Mouse (Mus musculus): ENCODE measurements around the gene Gipc1. TPM values are rescaled to one million over a fixed set of nuclear protein-coding genes. Genes with fewer than 3 reads are reported as not detected.

Gene Gipc1
- polyA plus RNA-seq, 1 experiment: 42.5 TPM

DNA sequence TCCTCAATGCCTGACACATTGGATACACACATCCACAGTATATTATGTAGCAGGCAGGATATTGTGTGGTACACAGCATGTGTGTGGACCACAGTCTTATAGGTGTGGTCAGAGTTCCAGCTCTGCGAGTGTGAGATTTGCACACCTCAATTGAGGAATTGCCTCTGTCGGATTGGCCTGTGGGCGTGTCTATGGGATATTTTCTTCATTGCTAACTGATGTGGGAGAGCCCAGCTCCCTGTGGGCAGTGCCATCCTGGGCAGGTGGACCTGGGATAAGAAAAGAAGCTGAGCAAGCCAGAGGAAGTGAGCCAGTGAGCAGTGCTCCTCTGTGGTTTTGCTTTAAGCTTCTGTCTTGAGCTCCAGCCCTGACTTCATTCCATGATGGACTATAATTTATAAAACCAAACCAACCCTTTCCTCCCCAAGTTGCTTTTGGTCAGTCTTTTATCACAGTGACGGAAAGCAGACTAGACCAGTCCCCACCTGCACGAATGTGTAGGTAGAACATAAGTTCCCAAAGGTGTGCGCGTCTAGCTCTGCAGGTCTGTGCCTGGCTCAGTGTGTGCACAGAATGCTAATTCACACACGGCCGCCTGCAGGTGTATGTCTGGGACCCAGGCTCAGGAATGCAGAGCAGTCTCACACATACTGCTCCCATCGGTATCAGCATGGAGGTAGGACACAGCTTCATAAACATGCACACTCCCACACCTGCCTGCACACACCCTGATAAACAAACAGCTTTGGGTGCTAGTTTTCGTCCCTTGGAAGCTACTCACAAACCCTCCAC lies 42.1 kb downstream of the Gipc1 start:
- H3K4me3 ChIP-seq (ENCODE audit: low read depth, low read length): no peak overlapping the region
- no peaks in the 10 kb centered on the region for H3K4me1 ChIP-seq (ENCODE audit: control insufficient read depth, insufficient read depth, low read length)
- no peaks in the 10 kb centered on the region for H3K27me3 ChIP-seq (ENCODE audit: control insufficient read depth, insufficient read depth, low read length, poor library complexity, severe bottlenecking)
- no peak overlapping the region for H3K9ac ChIP-seq (ENCODE audit: low read depth, poor library complexity, severe bottlenecking)
- H3K9me3 ChIP-seq (replicated peaks; ENCODE audit: control insufficient read depth, insufficient read depth, low read length, poor library complexity, severe bottlenecking): no peaks in the 10 kb centered on the region
- H3K27ac ChIP-seq (ENCODE audit: insufficient read depth, low read length): no peak overlapping the region
- peaks cover 11% of the 10 kb centered on the region for H3K36me3 ChIP-seq (ENCODE audit: control insufficient read depth, insufficient read depth, low read length, poor library complexity, severe bottlenecking)
- TF ChIP-seq POLR2A (IDR thresholded peaks at IDR 0.05; ENCODE audit: insufficient read depth, low read length) (no peak), CTCF (IDR thresholded peaks at IDR 0.05; ENCODE audit: low read depth, low read length) (no peak), EP300 (IDR thresholded peaks at IDR 0.05; ENCODE audit: insufficient read depth, low read depth, low read length) (no peak)

DNA sequence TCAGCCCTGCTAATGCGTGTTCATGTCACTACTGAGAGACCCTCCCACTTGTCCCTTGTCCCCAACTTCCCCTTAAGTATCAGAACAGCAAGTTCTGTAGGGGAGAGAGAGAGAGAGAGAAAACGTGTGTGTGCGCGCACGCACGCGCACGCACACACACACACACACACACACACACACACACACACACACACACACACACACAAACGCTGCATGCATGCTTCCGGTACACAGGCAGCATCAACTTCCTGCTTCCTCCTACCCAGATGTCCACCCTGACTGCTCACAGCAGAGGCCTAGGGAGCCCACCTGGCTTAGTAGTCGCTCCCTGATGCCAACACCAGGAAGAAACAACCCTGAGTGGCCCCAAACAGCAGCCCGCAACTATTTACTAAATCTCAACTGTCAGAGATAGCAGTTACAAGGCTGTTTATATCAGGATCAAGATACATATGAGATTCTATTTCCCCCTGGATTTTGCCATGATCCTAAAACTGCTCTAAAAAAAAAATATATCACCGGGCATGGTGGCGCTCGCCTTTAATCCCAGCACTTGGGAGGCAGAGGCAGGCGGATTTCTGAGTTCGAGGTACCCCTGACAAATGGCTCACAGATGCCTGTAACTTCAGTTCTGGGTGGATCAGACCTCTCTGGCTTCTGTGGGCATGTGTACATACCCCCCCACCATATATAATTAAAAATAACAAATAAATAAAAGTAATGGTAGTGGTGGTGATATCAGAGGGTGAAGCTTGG lies 43.1 kb downstream of the Gipc1 start:
- Histone ChIP-seq H3K27me3 (ENCODE audit: control insufficient read depth, insufficient read depth, low read length, poor library complexity, severe bottlenecking) (no peaks in the 10 kb centered on the region), H3K4me3 (ENCODE audit: low read depth, low read length) (no peak overlapping the region), H3K4me1 (ENCODE audit: control insufficient read depth, insufficient read depth, low read length) (no peaks in the 10 kb centered on the region), H3K27ac (ENCODE audit: insufficient read depth, low read length) (no peak overlapping the region), H3K9me3 (replicated peaks; ENCODE audit: control insufficient read depth, insufficient read depth, low read length, poor library complexity, severe bottlenecking) (no peaks in the 10 kb centered on the region), H3K36me3 (ENCODE audit: control insufficient read depth, insufficient read depth, low read length, poor library complexity, severe bottlenecking) (peaks cover 11% of the 10 kb centered on the region), H3K9ac (ENCODE audit: low read depth, poor library complexity, severe bottlenecking) (no peak overlapping the region)
- TF ChIP-seq CTCF (IDR thresholded peaks at IDR 0.05; ENCODE audit: low read depth, low read length): no peak
- TF ChIP-seq EP300 (IDR thresholded peaks at IDR 0.05; ENCODE audit: insufficient read depth, low read depth, low read length): no peak
- no peak for TF ChIP-seq POLR2A (IDR thresholded peaks at IDR 0.05; ENCODE audit: insufficient read depth, low read length)

GRCm38 (mm10) chr8:83697374-83698220 lies 45.1 kb downstream of the Gipc1 start:
- peaks cover 2% of the 10 kb centered on the region for H3K4me1 ChIP-seq (ENCODE audit: control insufficient read depth, insufficient read depth, low read length)
- H3K36me3 ChIP-seq (ENCODE audit: control insufficient read depth, insufficient read depth, low read length, poor library complexity, severe bottlenecking): no peaks in the 10 kb centered on the region
- peak overlapping the region; percentile 71 for H3K4me3 ChIP-seq (ENCODE audit: low read depth, low read length)
- no peaks in the 10 kb centered on the region for H3K27me3 ChIP-seq (ENCODE audit: control insufficient read depth, insufficient read depth, low read length, poor library complexity, severe bottlenecking)
- TF ChIP-seq CTCF (IDR thresholded peaks at IDR 0.05; ENCODE audit: low read depth, low read length) (no peak), POLR2A (IDR thresholded peaks at IDR 0.05; ENCODE audit: insufficient read depth, low read length) (no peak), EP300 (IDR thresholded peaks at IDR 0.05; ENCODE audit: insufficient read depth, low read depth, low read length) (no peak)
- H3K9me3 ChIP-seq (replicated peaks; ENCODE audit: control insufficient read depth, insufficient read depth, low read length, poor library complexity, severe bottlenecking): no peaks in the 10 kb centered on the region
- H3K9ac ChIP-seq (ENCODE audit: low read depth, poor library complexity, severe bottlenecking): peak overlapping the region; percentile 96; the same call in 1 of the 2 replicates
- no peak overlapping the region for H3K27ac ChIP-seq (ENCODE audit: insufficient read depth, low read length)

- TF ChIP-seq EP300 (IDR thresholded peaks at IDR 0.05; ENCODE audit: insufficient read depth, low read depth, low read length) (no peak), CTCF (IDR thresholded peaks at IDR 0.05; ENCODE audit: low read depth, low read length) (no peak), POLR2A (IDR thresholded peaks at IDR 0.05; ENCODE audit: insufficient read depth, low read length) (no peak)
- no peaks in the 10 kb centered on the region for H3K27me3 ChIP-seq (ENCODE audit: control insufficient read depth, insufficient read depth, low read length, poor library complexity, severe bottlenecking)
- no peak overlapping the region for H3K27ac ChIP-seq (ENCODE audit: insufficient read depth, low read length)
- no peaks in the 10 kb centered on the region for H3K36me3 ChIP-seq (ENCODE audit: control insufficient read depth, insufficient read depth, low read length, poor library complexity, severe bottlenecking)
- no peaks in the 10 kb centered on the region for H3K9me3 ChIP-seq (replicated peaks; ENCODE audit: control insufficient read depth, insufficient read depth, low read length, poor library complexity, severe bottlenecking)
- peak overlapping the region; percentile 71 for H3K4me3 ChIP-seq (ENCODE audit: low read depth, low read length)
- peak overlapping the region; percentile 96 for H3K9ac ChIP-seq (ENCODE audit: low read depth, poor library complexity, severe bottlenecking)
- H3K4me1 ChIP-seq (ENCODE audit: control insufficient read depth, insufficient read depth, low read length): peaks cover 2% of the 10 kb centered on the region
These were observed 45.8 kb downstream of the Gipc1 start for GRCm38 (mm10) chr8:83698291-83698660.

DNA sequence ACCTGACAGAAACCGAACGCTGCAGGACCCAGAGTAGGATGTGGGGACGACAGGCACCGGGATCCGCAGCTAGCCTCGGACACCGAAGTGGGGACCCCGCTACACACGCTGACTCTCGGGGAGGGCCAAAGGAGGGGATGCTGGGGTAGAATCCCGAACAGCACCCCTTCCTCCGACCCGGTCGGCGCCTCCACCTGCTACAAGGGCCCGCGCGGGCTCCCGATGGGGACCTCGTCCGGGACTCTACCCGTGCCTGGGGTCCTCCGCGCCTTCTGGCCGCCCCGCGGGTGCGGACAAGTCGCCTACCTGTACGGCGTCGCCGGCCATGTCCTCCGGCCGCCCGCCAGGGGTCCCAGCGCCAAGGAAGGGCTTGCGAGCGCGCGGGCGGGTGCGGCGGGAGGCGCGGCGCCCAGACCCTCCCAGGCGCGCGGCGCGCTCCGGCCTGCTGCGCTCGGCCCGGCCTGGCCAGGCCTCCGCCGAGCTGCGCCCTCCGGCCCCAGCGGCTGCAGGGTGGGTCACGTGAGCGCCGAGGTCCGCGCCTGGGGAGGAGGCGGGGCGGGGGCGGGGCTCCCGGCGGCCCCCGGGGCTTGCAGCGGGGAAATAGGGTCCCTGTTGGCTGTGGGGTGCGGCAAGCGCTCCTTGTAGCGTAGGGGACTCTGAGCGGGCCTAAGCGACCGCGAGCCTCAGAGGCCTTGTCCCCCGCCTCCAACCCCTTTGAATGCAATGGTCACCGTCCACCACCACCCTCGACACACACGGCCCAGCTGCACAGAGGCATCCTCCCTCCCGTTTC lies 46.4 kb downstream of the Gipc1 start, which contains the start of gene Pkn1:
Gene Pkn1, minus strand, starts transcription at position 519 of the 793 bp plus-strand sequence.
- H3K9me3 ChIP-seq (replicated peaks; ENCODE audit: control insufficient read depth, insufficient read depth, low read length, poor library complexity, severe bottlenecking): no peaks in the 10 kb centered on the region
- TF ChIP-seq EP300 (IDR thresholded peaks at IDR 0.05; ENCODE audit: insufficient read depth, low read depth, low read length): no peak
- TF ChIP-seq POLR2A (IDR thresholded peaks at IDR 0.05; ENCODE audit: insufficient read depth, low read length): peak; percentile 56
- TF ChIP-seq CTCF (IDR thresholded peaks at IDR 0.05; ENCODE audit: low read depth, low read length): no peak
- H3K36me3 ChIP-seq (ENCODE audit: control insufficient read depth, insufficient read depth, low read length, poor library complexity, severe bottlenecking): no peaks in the 10 kb centered on the region
- H3K4me3 ChIP-seq (ENCODE audit: low read depth, low read length): peak within 1 kb of the TSS; percentile 71
- no peak within 1 kb of the TSS for H3K27ac ChIP-seq (ENCODE audit: insufficient read depth, low read length)
- peak within 1 kb of the TSS; percentile 96 for H3K9ac ChIP-seq (ENCODE audit: low read depth, poor library complexity, severe bottlenecking)
- peaks cover 2% of the 10 kb centered on the region for H3K4me1 ChIP-seq (ENCODE audit: control insufficient read depth, insufficient read depth, low read length)
- no peaks in the 10 kb centered on the region for H3K27me3 ChIP-seq (ENCODE audit: control insufficient read depth, insufficient read depth, low read length, poor library complexity, severe bottlenecking)

Measured in ES-Bruce4 (cell line).